ENCODE assay signal across 9 mouse cellular contexts in genomic region chr11:3370162-3370561, GRCm38 (mm10). TPM values are rescaled to one million over a fixed set of nuclear protein-coding genes. Genes with fewer than 3 reads are reported as not detected.
DNase-seq lines count a peak whose midpoint lies in the region; ATAC-seq and TF ChIP-seq lines count a peak whose summit lies in the region.
"Had no signal": no experiment of that assay in that cellular context is flagged by ENCODE, and none has a peak within 500 bp of the region (broad histone marks: within the 10 kb centered on the region; RNA-seq: fewer than 3 reads in every experiment).

No protein-coding gene starts in this region.

- no peaks in the 10 kb centered on the region for H3K9me3 ChIP-seq in embryonic facial prominence, embryonic 15.5 days (replicated peaks)
- H3K9me3 ChIP-seq in intestine, embryonic 15.5 days = no peaks in the 10 kb centered on the region
- no peaks in the 10 kb centered on the region for H3K9me3 ChIP-seq in neural tube, embryonic 15.5 days (replicated peaks)

- peak overlapping the region; percentile 83 for H3K4me3 ChIP-seq in layer of hippocampus, adult 2 months
- H3K4me3 ChIP-seq in embryonic facial prominence, embryonic 15.5 days (replicated peaks) = peak overlapping the region; percentile 64
- peak overlapping the region; percentile 42; the same call in 1 of the 2 replicates for H3K4me3 ChIP-seq in intestine, embryonic 15.5 days (replicated peaks)
- peak overlapping the region; percentile 69 for H3K4me3 ChIP-seq in neural tube, embryonic 15.5 days (replicated peaks)

- H3K27ac ChIP-seq in layer of hippocampus, adult 2 months = peak overlapping the region; percentile 92; the same call in 1 of the 2 replicates
- peak overlapping the region; percentile 85 for H3K27ac ChIP-seq in embryonic facial prominence, embryonic 15.5 days (replicated peaks)
- H3K27ac ChIP-seq in intestine, embryonic 15.5 days = 0 out of 2 replicates have a peak overlapping the region, but pooled peaks have one; percentile 27
- peak overlapping the region; percentile 91; the same call in 1 of the 2 replicates for H3K27ac ChIP-seq in neural tube, embryonic 15.5 days (replicated peaks)

- 0 out of 2 replicates have a peak overlapping the region, but pooled peaks have one; percentile 6 for H3K9ac ChIP-seq in embryonic facial prominence, embryonic 15.5 days
- H3K9ac ChIP-seq in intestine, embryonic 15.5 days = peak overlapping the region; percentile 50; the same call in 1 of the 2 replicates
- H3K9ac ChIP-seq in neural tube, embryonic 15.5 days (replicated peaks) = peak overlapping the region; percentile 87

- H3K4me1 ChIP-seq in embryonic facial prominence, embryonic 15.5 days = peaks cover 65% of the 10 kb centered on the region
- peaks cover 38% of the 10 kb centered on the region for H3K4me1 ChIP-seq in intestine, embryonic 15.5 days (replicated peaks)
- H3K4me1 ChIP-seq in neural tube, embryonic 15.5 days = peaks cover 69% of the 10 kb centered on the region

- no peak for ATAC-seq in embryonic facial prominence, embryonic 15.5 days (ENCODE audit: insufficient number of reproducible peaks, low FRiP score, low TSS enrichment, low read depth)
- no peak for ATAC-seq in intestine, embryonic 15.5 days
- no peak for ATAC-seq in neural tube, embryonic 15.5 days (ENCODE audit: low FRiP score)
- ATAC-seq: Patski had no signal

- DNase-seq in layer of hippocampus, adult 2 months (ENCODE audit: low spot score in 2 of 2) = no peak
- DNase-seq in layer of hippocampus, postnatal 36 days = no peak
- no peak for DNase-seq in cerebellum, postnatal 25 days
- DNase-seq in gastrocnemius, postnatal 4 days (ENCODE audit: low spot score in 2 of 2) = no peak
- DNase-seq in urinary bladder, postnatal 36 days (ENCODE audit: low spot score in 2 of 2) = no peak

- H3K36me3 ChIP-seq in embryonic facial prominence, embryonic 15.5 days = no peaks in the 10 kb centered on the region
- no peaks in the 10 kb centered on the region for H3K36me3 ChIP-seq in intestine, embryonic 15.5 days
- no peaks in the 10 kb centered on the region for H3K36me3 ChIP-seq in neural tube, embryonic 15.5 days

- no peak for TF ChIP-seq CTCF in layer of hippocampus, adult 2 months (conservative IDR thresholded peaks at IDR 0.05)

- H3K27me3 ChIP-seq in embryonic facial prominence, embryonic 15.5 days = no peaks in the 10 kb centered on the region
- H3K27me3 ChIP-seq in intestine, embryonic 15.5 days (replicated peaks) = no peaks in the 10 kb centered on the region
- H3K27me3 ChIP-seq in neural tube, embryonic 15.5 days (replicated peaks) = no peaks in the 10 kb centered on the region
- H3K27me3 ChIP-seq: Patski had no signal

- H3K4me2 ChIP-seq in embryonic facial prominence, embryonic 15.5 days (replicated peaks) = peak overlapping the region; percentile 91
- peak overlapping the region; percentile 77 for H3K4me2 ChIP-seq in intestine, embryonic 15.5 days (replicated peaks)
- peak overlapping the region; percentile 71 for H3K4me2 ChIP-seq in neural tube, embryonic 15.5 days

- WGBS in embryonic facial prominence, embryonic 15.5 days = 61% methylated on average over 2 of the region's 2 CpGs
- whole genome bisulfite sequencing in intestine, embryonic 15.5 days = 80% methylated on average over 2 of the region's 2 CpGs
- WGBS in neural tube, embryonic 15.5 days = 74% methylated on average over 2 of the region's 2 CpGs

RNA-seq across cellular contexts. Expression of gene Limk2, which starts 38.8 kb away (rescaled TPM):
- total RNA-seq in layer of hippocampus, adult 2 months (2021) = 100 to 1,000 TPM in 1 of 2 experiments, 10 to 100 TPM in 1; 97.6 to 117 TPM
- total RNA-seq in layer of hippocampus, postnatal 36 days (2021) = 10 to 100 TPM; 95.5 to 98.4 TPM
- polyA plus RNA-seq in embryonic facial prominence, embryonic 15.5 days (2015; fragmentation: Nextera tagmentation; extraction: Ambion mirVana) = 100 and 103 TPM in 2 replicates
- polyA plus RNA-seq in intestine, embryonic 15.5 days (2015; fragmentation: Nextera tagmentation; extraction: Ambion mirVana) = 60.1 and 64.0 TPM in 2 replicates
- 141 and 158 TPM in 2 replicates for polyA plus RNA-seq in neural tube, embryonic 15.5 days (2015; fragmentation: Nextera tagmentation; extraction: Ambion mirVana)
- total RNA-seq in gastrocnemius, postnatal 4 days (2021) = 10 to 100 TPM; 23.6 to 28.2 TPM

RNA-seq across cellular contexts. Expression of gene Pik3ip1, which starts 40.0 kb away (rescaled TPM):
- total RNA-seq in layer of hippocampus, adult 2 months (2021) = 10 to 100 TPM; 35.9 to 41.5 TPM
- 10 to 100 TPM; 40.5 to 45.6 TPM for total RNA-seq in layer of hippocampus, postnatal 36 days (2021)
- 13.9 and 15.8 TPM in 2 replicates for polyA plus RNA-seq in embryonic facial prominence, embryonic 15.5 days (2015; fragmentation: Nextera tagmentation; extraction: Ambion mirVana)
- 8.5 and 8.7 TPM in 2 replicates for polyA plus RNA-seq in intestine, embryonic 15.5 days (2015; fragmentation: Nextera tagmentation; extraction: Ambion mirVana)
- polyA plus RNA-seq in neural tube, embryonic 15.5 days (2015; fragmentation: Nextera tagmentation; extraction: Ambion mirVana) = 28.7 and 35.3 TPM in 2 replicates
- total RNA-seq in gastrocnemius, postnatal 4 days (2021) = 10 to 100 TPM; 14.9 to 18.2 TPM

Comparison
In these comparisons a context has a peak if more than half of its experiments do, and no peak if none do; other contexts are left out.
1. H3K27ac ChIP-seq: peak in every context shown above with its lines; median percentile 92 in layer of hippocampus, adult 2 months; 91 in neural tube, embryonic 15.5 days; 85 in embryonic facial prominence, embryonic 15.5 days; 27 in intestine, embryonic 15.5 days.
2. H3K9ac ChIP-seq: peak in every context shown above with its lines; median percentile 87 in neural tube, embryonic 15.5 days; 50 in intestine, embryonic 15.5 days; 6 in embryonic facial prominence, embryonic 15.5 days.